Mouse (Mus musculus): ENCODE data around the gene Gm17455.

Gene Gm17455

DNA sequence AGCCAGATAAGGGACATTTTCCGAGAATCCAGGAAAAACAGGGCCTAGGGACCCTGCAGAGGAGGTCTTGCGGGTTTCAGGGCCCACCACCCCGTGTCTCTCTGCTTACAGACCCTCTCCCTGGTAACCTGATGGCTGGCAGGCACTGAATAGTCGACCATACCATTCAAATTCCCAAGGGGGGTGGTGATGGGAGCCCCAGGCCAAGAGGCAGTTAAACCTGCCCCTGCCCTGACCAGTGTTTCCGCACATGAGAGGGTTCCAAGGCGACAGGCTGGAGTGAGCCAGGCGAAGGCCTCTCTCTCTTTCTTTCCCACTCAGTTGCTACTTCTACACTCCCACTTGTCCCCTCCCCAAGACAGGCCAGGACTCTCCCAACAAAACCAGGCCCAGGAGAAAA lies at the start of gene Gm17455:
TSS of gene Gm17455 (plus strand) at position 278 of the 400 bp plus-strand sequence.
- in situ Hi-C loops (cut with MboI, MseI): no loop called here

- in situ Hi-C loops (cut with MboI, MseI): no loop called here
These were observed 49.3 kb upstream of the Gm17455 start for GRCm38 (mm10) chr10:60350077-60350804.

- in situ Hi-C loops (cut with MboI, MseI): no loop called here
These were observed 48.7 kb upstream of the Gm17455 start for GRCm38 (mm10) chr10:60350805-60351167.

DNA sequence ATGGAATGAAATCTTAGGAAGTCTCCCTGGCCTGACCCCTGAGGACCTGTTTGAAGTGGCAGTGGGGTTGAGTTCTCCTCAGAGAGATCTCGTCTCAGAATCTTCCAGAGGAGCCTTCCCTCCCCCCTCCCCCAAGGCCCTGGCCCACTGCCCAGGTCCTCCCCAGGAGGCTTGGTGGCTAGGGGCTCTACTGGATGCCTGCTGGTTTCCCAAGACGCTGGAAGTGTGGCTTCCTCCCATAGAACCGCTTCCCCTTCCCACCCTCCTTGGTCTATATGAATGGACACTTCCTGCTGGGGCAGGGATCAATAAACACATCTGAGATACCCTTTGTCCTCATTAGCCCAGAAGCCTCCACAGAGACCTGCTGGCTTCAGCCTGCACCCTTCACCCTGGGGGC lies 48.3 kb upstream of the Gm17455 start:
- in situ Hi-C loops (cut with MboI, MseI): no loop called here

- in situ Hi-C loops (cut with MboI, MseI): no loop called here
These were observed 47.6 kb upstream of the Gm17455 start for GRCm38 (mm10) chr10:60351761-60352455.

DNA sequence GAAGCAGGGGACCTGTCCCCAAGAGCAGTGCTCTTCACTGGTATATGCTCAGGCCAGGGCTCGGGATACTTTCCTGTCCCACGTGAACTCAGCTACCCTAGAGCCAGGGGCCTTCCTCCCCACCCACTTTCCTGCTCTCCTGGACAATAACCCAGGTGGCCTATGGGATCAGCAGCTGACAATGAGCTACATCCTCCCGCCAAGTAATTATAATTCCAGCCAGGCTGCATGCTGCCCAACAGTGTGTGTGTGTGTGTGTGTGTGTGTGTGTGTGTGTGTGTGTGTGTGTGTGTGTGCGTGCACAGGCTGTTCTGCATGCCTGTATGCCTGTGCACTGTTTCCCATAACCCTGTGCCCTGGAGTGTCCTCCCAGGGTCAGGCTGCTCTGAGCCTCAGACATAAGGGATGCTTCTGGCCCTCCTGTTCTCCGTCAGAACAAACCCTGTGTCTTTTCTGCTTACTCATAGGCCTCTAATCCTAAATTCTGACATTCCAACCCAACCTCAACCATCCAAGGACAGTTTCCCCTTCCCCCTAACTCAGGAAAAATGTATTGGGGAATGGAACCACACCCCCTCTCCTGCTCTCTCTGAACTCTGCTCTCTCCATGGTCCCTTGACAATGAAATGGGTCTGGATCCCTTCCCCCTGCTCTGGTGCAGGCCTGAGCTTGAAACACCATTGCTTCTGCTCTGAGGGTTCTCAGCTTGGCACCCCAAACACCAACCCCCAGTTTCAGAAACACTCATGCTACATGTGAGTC lies 46.1 kb upstream of the Gm17455 start:
- in situ Hi-C loops (cut with MboI, MseI): no loop called here

DNA sequence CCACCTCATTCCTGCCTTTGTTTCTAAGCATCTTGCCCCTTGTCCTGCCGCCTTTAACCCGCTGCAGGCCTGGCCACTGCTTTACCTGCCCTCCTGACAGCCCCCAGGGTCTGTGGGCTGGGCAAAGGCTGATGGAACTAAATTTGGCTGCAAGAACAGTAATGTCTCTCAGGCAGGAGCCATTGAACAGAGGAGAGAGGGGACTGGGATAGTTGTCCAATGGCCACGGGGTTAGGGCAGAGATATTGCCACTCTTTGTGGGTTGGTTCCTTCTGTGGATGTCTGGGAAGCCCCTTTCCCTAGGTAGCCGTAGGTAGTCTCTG lies 45.6 kb upstream of the Gm17455 start:
- in situ Hi-C loops (cut with MboI, MseI): no loop called here

DNA sequence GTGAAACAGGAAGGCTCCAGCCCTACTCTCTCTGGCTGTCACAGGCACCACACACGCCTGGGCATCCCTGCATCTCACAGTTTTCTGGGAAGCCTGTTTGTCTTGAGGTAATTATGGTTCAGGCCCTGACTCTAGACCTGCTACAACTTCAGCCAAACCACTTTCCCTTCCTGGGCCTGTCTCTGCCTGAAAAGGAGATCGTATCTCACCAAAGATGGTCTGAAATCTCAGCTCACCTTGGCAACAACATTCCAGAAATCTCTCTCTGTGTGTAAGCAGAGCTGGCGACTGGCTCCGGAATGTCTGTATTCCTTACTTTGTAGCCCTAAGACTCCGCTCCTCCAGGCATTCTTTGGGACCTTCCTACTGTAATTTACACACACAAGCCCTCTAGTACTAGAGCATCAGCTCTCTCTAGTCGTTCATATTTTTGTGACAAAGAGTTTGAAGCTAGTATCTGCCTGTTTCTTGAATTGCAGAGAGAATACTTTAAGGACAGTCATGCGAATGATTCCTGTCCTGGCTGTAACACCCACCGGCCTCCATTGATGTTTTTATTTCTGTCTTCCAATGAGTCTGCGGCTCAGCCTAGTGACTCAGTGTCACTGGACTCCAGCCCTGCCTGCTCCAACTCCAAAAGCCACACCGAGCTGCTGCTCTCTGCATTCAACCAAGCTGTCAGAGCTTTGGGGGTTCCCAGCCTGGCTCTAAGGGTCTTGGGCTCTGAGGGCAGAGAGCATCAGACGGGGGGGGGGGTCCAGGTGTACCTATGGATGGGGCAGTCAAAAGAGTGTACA lies 44.4 kb upstream of the Gm17455 start:
- in situ Hi-C loops (cut with MboI, MseI): no loop called here

DNA sequence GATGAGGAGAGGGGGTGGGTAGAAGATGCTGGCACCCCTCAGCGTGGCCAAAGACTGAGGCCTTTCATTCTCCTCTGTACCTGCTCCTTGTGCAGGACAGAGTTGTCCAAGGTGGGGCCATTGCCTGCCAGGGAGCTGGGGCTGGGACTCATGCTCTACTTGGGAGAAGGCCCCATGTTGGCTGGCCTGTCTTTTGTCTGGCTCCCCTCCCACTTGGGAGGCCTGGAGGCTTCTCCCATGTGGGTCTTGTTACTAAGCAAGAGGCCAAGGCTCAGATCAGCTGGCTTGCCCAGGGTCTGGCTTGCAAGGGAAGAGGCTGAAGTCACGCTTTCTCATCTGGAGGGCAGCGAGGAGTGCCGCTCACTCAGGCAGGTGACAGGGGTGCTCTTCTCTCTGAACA lies 42.1 kb upstream of the Gm17455 start:
- in situ Hi-C loops (cut with MboI, MseI): no loop called here

DNA sequence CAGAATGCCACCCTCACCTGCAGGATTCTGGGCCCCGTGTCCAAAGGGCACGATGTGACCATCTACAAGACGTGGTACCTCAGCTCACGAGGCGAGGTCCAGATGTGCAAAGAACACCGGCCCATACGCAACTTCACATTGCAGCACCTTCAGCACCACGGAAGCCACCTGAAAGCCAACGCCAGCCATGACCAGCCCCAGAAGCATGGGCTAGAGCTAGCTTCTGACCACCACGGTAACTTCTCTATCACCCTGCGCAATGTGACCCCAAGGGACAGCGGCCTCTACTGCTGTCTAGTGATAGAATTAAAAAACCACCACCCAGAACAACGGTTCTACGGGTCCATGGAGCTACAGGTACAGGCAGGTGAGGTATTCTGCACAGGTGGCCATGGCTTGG lies 41.6 kb upstream of the Gm17455 start:
- in situ Hi-C loops (cut with MboI, MseI): no loop called here

DNA sequence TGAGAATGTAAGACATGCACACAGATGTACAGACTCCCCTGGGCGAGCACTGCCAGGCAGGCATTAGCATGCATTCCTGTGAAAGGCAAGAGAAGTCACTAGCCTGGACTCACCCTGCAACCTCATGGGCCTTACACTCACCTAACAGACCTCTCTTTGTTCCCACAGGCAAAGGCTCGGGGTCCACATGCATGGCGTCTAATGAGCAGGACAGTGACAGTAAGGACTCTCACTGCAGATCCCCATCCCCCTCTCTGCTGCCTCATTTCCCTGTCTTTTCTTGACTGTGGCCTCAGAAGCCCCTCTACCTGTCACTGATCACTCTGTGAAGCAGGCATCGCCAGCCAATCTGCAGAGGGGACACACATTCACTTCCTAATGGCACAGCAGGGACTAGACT lies 40.8 kb upstream of the Gm17455 start:
- in situ Hi-C loops (cut with MboI, MseI): no loop called here

DNA sequence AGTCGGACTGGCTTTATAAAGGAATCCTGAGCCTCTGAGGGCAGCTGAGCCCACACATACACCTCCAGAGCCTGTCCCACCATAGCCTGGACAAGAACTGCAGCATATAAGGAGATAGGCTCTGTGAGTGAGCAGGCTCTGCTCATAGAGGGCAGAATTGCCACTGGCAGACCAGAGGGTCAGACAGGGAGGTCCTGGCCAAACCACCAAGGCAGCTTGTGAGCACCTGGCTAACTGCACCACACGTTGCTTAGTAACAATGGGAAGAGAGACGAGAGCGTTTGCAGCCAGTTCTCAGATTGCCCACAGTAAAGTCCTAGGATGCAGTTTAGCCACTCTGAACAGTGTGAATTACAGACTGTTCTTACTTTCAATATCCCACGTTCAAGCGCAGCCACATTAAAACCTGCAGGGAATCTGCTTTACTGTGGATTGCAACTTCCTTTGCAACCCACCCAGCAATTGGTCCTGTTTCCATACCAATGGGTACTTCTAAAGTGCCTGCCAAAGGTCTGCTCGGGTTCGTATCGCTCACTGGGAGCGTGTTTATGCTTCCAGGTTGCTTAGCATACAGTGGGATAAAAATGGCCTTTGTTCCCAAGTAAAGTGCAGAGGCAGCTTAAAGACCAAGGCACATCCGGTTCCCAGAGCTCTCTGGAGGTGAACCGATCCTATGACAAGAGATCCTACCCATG lies 37.8 kb upstream of the Gm17455 start:
- in situ Hi-C loops (cut with MboI, MseI): no loop called here

DNA sequence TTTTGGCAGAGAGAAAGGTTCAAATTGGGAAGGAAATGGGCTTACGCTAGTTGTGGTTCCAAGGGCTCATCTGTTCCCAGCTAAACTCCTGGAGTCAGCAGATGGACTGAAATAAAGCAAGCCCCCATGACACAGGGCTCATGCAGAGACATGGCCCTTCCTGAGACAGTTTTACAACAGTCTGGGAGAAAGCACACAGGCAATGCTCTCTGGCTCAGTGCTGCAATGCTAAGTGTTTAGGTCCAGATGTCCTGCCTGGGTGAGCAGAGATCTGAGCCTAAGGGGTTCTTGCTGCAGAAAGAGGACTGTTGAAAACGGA lies 37.3 kb upstream of the Gm17455 start:
- in situ Hi-C loops (cut with MboI, MseI): no loop called here

- in situ Hi-C loops (cut with MboI, MseI): no loop called here
These were observed 36.1 kb upstream of the Gm17455 start for GRCm38 (mm10) chr10:60363426-60363825.

DNA sequence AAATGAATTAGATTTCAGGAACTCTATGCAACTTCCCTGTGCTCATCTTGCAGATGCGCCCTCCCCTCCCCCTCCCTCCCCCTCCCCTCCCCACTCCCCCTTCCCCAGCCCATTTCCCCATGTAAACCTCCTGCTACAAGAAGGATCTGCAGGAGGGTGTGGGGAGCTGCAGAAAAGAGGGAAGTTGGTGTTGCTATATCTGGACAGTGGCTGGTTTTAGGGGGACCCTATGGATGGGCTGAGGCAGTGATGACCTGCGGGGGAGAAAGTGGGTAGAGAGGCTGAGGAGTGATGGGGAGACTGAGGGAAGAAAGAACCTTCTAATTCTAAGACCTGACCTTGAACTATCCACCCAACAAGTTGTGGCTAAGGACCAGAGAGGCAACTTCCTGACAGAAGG lies 32.4 kb upstream of the Gm17455 start:
- in situ Hi-C loops (cut with MboI, MseI): no loop called here

- in situ Hi-C loops (cut with MboI, MseI): no loop called here
These were observed 31.6 kb upstream of the Gm17455 start for GRCm38 (mm10) chr10:60367904-60368303.

DNA sequence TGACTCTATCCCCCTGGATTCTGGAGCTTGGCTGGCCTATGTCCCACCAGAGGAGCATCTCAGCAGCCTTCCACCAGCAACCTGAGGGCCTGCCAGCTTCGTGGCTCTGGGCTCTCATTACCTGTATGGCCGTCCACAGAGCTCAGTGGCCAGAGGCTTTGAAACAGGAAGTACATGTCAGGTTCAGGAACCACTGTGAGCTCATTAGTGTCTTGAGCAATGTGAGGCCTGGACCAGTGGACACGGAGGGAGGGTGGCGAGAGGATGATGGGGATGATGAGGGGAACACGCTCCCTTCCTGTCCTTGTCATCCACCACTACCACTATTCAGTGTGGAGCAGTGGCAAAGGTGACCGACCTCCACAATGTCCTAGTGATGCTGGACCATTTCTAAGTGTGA lies 30.1 kb upstream of the Gm17455 start:
- in situ Hi-C loops (cut with MboI, MseI): no loop called here

GRCm38 (mm10) chr10:60370098-60370497 lies 29.4 kb upstream of the Gm17455 start:
- in situ Hi-C loops (cut with MboI, MseI): no loop called here

- in situ Hi-C loops (cut with MboI, MseI): no loop called here
These were observed 28.9 kb upstream of the Gm17455 start for GRCm38 (mm10) chr10:60370601-60371061.

GRCm38 (mm10) chr10:60371596-60372386 lies 27.7 kb upstream of the Gm17455 start:
- in situ Hi-C loops (cut with MboI, MseI): no loop called here

- in situ Hi-C loops (cut with MboI, MseI): no loop called here
These were observed 26.0 kb upstream of the Gm17455 start for GRCm38 (mm10) chr10:60373543-60373936.
